Mouse (Mus musculus): Measurements from ENCODE around the gene Muc4. TPM values are rescaled to one million over a fixed set of nuclear protein-coding genes. Genes with fewer than 3 reads are reported as not detected.

The Muc4 gene
- polyA plus RNA-seq, 1 experiment from 2014 or later: not detected

DNA sequence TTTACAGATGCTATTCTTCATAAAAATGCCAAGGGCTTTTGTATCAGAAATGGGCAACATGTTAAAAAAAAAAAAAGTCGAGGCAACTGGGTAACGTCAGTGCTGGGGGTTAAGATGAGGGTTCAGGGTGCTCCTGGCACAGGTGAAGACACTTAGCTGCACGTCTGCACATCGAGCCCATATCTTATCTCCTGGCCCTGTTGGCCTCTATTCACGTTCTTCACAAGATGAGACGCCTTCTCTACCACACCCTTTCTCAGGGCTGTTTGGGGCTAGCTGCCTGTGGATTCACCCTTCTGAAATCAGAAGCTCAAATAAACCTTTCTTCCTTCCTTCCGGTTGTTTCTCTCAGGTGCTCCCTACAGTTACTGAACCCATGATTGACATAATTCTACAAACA lies 12.5 kb upstream of the Muc4 start:
- H3K4me1 ChIP-seq (ENCODE audit: control insufficient read depth, insufficient read depth, low read depth, low read length): no peaks in the 10 kb centered on the region
- no peaks in the 10 kb centered on the region for H3K9me3 ChIP-seq (ENCODE audit: control insufficient read depth, low read length)
- no peak overlapping the region for H3K4me2 ChIP-seq (ENCODE audit: low read length)
- H3K9ac ChIP-seq (ENCODE audit: low read depth, low read length): no peak overlapping the region
- no peaks in the 10 kb centered on the region for H3K36me3 ChIP-seq (ENCODE audit: control insufficient read depth, insufficient read depth, low read length)
- H3K27ac ChIP-seq (ENCODE audit: low read depth, low read length): no peak overlapping the region
- H3K4me3 ChIP-seq (ENCODE audit: low read length): no peak overlapping the region
- 85% methylated on average over 7 of the region's 7 CpGs for WGBS
- ATAC-seq: no peak
- H3K27me3 ChIP-seq (replicated peaks; ENCODE audit: control insufficient read depth, insufficient read depth, low read length): no peaks in the 10 kb centered on the region

DNA sequence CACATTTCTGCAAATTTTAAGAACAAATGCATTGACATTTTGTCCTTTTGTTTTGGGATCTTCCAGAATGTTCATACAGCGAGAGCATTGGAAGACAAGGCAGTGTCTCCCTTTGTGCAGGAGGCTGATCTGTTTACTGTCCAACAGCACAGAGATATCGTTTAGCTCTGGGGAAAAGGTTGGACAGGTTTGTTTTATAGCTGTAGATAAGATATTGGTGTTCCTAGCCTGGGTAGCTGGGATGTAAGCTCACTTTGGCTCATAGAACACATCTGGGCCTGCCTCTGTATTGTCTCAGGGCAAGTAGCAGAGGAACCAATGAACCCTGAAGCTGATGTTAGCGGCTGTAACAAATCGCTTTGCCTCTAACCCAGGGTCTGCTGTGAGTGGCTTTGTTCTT lies 11.9 kb upstream of the Muc4 start:
- Histone ChIP-seq H3K9me3 (ENCODE audit: control insufficient read depth, low read length) (no peaks in the 10 kb centered on the region), H3K4me1 (ENCODE audit: control insufficient read depth, insufficient read depth, low read depth, low read length) (no peaks in the 10 kb centered on the region), H3K9ac (ENCODE audit: low read depth, low read length) (no peak overlapping the region), H3K4me3 (ENCODE audit: low read length) (no peak overlapping the region), H3K27me3 (replicated peaks; ENCODE audit: control insufficient read depth, insufficient read depth, low read length) (no peaks in the 10 kb centered on the region), H3K27ac (ENCODE audit: low read depth, low read length) (no peak overlapping the region), H3K4me2 (ENCODE audit: low read length) (no peak overlapping the region), H3K36me3 (ENCODE audit: control insufficient read depth, insufficient read depth, low read length) (no peaks in the 10 kb centered on the region)
- ATAC-seq: no peak
- WGBS: 69% methylated on average over 4 of the region's 4 CpGs

DNA sequence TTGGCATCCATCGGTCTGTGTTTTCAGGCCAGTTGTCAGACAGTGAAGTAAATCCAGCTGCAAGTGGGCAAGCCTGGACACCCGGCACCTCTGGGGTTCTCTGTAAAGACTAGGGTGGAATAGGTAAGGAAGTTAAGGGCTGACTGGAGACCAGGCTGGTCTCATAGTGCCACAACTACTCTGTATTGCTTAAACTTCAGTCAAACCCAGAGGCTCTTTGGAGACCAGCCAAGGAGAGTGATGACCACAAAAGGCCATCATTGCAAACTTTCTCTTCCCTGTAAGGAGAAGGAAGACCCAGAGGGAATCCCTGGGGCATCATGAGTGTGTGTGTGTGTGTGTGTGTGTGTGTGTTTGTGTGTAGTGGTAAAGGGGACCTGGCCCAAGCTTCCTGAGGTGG lies 11.4 kb upstream of the Muc4 start:
- 82% methylated on average over 2 of the region's 2 CpGs for WGBS
- no peak for ATAC-seq

DNA sequence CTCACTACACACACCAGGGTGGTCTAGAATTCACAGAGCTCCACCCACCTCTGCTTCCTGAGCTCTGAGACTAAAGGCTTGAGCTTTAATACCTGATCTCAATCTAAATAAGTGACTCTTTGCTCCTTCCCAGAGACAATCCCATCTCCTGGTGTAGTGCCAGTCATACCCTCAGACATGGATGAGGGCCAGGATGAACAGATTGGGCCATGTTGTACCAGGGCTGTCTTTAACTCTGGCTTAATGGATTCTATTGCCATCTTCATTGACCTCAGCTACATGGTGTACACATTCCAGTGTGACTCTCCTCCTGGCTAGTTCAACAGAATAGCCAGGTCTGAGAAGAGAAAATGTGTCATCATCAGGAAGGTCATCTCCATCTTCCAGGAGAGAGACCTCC lies 9.2 kb upstream of the Muc4 start:
- no peak for ATAC-seq
- Histone ChIP-seq H3K4me2 (ENCODE audit: low read length) (no peak overlapping the region), H3K27ac (ENCODE audit: low read depth, low read length) (no peak overlapping the region), H3K9me3 (ENCODE audit: control insufficient read depth, low read length) (no peaks in the 10 kb centered on the region), H3K4me3 (ENCODE audit: low read length) (no peak overlapping the region), H3K9ac (ENCODE audit: low read depth, low read length) (no peak overlapping the region), H3K36me3 (ENCODE audit: control insufficient read depth, insufficient read depth, low read length) (no peaks in the 10 kb centered on the region), H3K4me1 (ENCODE audit: control insufficient read depth, insufficient read depth, low read depth, low read length) (no peaks in the 10 kb centered on the region), H3K27me3 (replicated peaks; ENCODE audit: control insufficient read depth, insufficient read depth, low read length) (no peaks in the 10 kb centered on the region)

More for the DNA sequence above, 11.4 kb upstream of the Muc4 start:
- Histone ChIP-seq H3K27ac (ENCODE audit: low read depth, low read length) (no peak overlapping the region), H3K9ac (ENCODE audit: low read depth, low read length) (no peak overlapping the region), H3K27me3 (replicated peaks; ENCODE audit: control insufficient read depth, insufficient read depth, low read length) (no peaks in the 10 kb centered on the region), H3K4me2 (ENCODE audit: low read length) (no peak overlapping the region), H3K36me3 (ENCODE audit: control insufficient read depth, insufficient read depth, low read length) (no peaks in the 10 kb centered on the region), H3K4me3 (ENCODE audit: low read length) (no peak overlapping the region), H3K9me3 (ENCODE audit: control insufficient read depth, low read length) (no peaks in the 10 kb centered on the region), H3K4me1 (ENCODE audit: control insufficient read depth, insufficient read depth, low read depth, low read length) (no peaks in the 10 kb centered on the region)

DNA sequence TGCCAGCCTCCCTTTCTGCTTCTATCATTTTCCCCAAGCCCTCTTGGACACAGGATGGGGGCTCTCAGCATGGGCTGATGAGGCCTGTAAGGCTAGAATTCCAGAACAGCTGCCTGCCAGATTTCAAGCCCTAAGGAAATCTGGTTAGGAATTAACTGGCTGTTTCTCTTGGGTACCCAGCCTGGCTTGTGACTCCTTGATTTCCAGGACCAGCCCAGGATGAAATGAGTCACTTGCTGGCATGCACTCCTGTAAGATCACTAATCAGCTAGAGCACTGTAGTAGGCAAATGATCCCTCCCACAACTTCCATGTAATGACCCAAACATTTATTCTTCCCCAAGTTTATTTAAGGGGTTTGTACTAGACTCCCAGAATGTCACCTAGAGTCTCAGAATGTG lies 7.4 kb upstream of the Muc4 start:
- H3K4me2 ChIP-seq (ENCODE audit: low read length): no peak overlapping the region
- H3K9ac ChIP-seq (ENCODE audit: low read depth, low read length): no peak overlapping the region
- H3K4me1 ChIP-seq (ENCODE audit: control insufficient read depth, insufficient read depth, low read depth, low read length): no peaks in the 10 kb centered on the region
- H3K27me3 ChIP-seq (replicated peaks; ENCODE audit: control insufficient read depth, insufficient read depth, low read length): no peaks in the 10 kb centered on the region
- H3K27ac ChIP-seq (ENCODE audit: low read depth, low read length): no peak overlapping the region
- no peaks in the 10 kb centered on the region for H3K9me3 ChIP-seq (ENCODE audit: control insufficient read depth, low read length)
- H3K4me3 ChIP-seq (ENCODE audit: low read length): no peak overlapping the region
- H3K36me3 ChIP-seq (ENCODE audit: control insufficient read depth, insufficient read depth, low read length): no peaks in the 10 kb centered on the region
- ATAC-seq: no peak

DNA sequence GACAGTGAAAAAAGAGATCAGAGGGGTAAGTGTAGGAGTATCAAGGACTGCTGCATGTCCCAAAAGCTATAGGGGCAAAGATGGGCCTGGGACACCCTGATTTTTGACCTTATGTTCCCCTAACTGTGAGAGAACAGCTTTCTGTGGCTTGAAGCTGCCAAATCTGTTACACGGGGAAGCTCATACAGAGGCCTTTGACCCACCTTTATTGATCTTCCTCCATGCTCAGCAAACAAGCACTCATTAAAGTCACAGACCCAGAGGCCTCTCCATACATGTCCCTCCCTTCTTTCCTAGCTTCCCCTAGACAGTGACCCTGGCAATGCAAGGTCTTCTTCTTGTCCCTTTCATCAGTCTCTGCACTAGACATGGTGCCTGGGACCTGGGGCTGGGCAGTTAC lies 7.0 kb upstream of the Muc4 start:
- WGBS: 71% methylated on average over 1 of the region's 1 CpGs
- ATAC-seq: no peak

DNA sequence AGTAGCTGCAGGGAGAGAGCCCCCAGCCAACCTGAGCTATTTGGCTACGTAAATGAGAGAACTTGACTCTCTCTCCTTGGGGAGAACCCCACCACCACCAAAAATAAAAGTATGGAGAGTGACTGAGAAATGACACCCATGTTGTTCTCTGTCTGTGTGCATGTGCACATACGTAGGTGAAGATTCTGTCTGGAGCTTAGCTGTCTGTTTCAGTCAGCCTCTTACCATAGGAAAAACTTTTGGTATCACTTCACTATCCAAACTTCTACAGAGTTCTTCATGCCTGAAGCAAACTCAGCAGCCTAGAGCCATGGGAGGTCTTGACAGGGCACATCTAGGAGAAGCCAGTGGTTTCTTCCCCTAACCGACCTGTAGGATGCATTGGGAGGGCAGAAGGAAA lies 2.5 kb upstream of the Muc4 start:
- H3K9ac ChIP-seq (ENCODE audit: low read depth, low read length): no peak overlapping the region
- no peak overlapping the region for H3K27ac ChIP-seq (ENCODE audit: low read depth, low read length)
- no peak for ATAC-seq
- no peaks in the 10 kb centered on the region for H3K4me1 ChIP-seq (ENCODE audit: control insufficient read depth, insufficient read depth, low read depth, low read length)
- no peak overlapping the region for H3K4me3 ChIP-seq (ENCODE audit: low read length)
- no peaks in the 10 kb centered on the region for H3K27me3 ChIP-seq (replicated peaks; ENCODE audit: control insufficient read depth, insufficient read depth, low read length)
- 84% methylated on average over 3 of the region's 3 CpGs for WGBS
- H3K9me3 ChIP-seq (ENCODE audit: control insufficient read depth, low read length): no peaks in the 10 kb centered on the region
- no peak overlapping the region for H3K4me2 ChIP-seq (ENCODE audit: low read length)
- H3K36me3 ChIP-seq (ENCODE audit: control insufficient read depth, insufficient read depth, low read length): no peaks in the 10 kb centered on the region

More for the DNA sequence above, 7.0 kb upstream of the Muc4 start:
- H3K4me3 ChIP-seq (ENCODE audit: low read length): no peak overlapping the region
- H3K36me3 ChIP-seq (ENCODE audit: control insufficient read depth, insufficient read depth, low read length): no peaks in the 10 kb centered on the region
- H3K9ac ChIP-seq (ENCODE audit: low read depth, low read length): no peak overlapping the region
- no peaks in the 10 kb centered on the region for H3K27me3 ChIP-seq (replicated peaks; ENCODE audit: control insufficient read depth, insufficient read depth, low read length)
- H3K4me2 ChIP-seq (ENCODE audit: low read length): no peak overlapping the region
- no peaks in the 10 kb centered on the region for H3K4me1 ChIP-seq (ENCODE audit: control insufficient read depth, insufficient read depth, low read depth, low read length)
- H3K27ac ChIP-seq (ENCODE audit: low read depth, low read length): no peak overlapping the region
- H3K9me3 ChIP-seq (ENCODE audit: control insufficient read depth, low read length): no peaks in the 10 kb centered on the region

DNA sequence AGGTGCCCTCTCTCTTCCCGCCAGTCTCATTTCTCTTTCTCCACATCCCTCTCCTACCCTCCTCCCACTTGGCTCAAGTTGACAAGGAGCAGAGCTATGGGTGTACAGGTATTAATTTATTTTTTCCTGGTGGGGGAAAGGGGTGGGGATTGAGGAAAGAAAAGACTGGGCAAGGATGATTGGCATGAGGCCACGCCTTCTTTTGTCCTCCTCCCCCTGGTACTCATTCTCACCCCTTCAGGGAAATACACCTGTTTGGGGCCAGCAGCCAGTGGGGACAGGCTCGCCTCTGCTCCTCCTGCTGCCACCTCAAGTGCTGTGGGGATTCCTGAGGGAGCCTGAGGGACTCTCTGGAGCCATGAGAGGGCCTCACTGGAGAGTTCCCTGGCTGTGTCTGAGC lies 336 bp downstream of the Muc4 start:
- Histone ChIP-seq H3K9ac (ENCODE audit: low read depth, low read length) (no peak overlapping the region), H3K4me2 (ENCODE audit: low read length) (no peak overlapping the region), H3K4me1 (ENCODE audit: control insufficient read depth, insufficient read depth, low read depth, low read length) (no peaks in the 10 kb centered on the region), H3K36me3 (ENCODE audit: control insufficient read depth, insufficient read depth, low read length) (no peaks in the 10 kb centered on the region), H3K9me3 (ENCODE audit: control insufficient read depth, low read length) (no peaks in the 10 kb centered on the region), H3K27ac (ENCODE audit: low read depth, low read length) (no peak overlapping the region), H3K4me3 (ENCODE audit: low read length) (no peak overlapping the region), H3K27me3 (replicated peaks; ENCODE audit: control insufficient read depth, insufficient read depth, low read length) (no peaks in the 10 kb centered on the region)
- WGBS: 60% methylated on average over 3 of the region's 3 CpGs
- no peak for ATAC-seq

DNA sequence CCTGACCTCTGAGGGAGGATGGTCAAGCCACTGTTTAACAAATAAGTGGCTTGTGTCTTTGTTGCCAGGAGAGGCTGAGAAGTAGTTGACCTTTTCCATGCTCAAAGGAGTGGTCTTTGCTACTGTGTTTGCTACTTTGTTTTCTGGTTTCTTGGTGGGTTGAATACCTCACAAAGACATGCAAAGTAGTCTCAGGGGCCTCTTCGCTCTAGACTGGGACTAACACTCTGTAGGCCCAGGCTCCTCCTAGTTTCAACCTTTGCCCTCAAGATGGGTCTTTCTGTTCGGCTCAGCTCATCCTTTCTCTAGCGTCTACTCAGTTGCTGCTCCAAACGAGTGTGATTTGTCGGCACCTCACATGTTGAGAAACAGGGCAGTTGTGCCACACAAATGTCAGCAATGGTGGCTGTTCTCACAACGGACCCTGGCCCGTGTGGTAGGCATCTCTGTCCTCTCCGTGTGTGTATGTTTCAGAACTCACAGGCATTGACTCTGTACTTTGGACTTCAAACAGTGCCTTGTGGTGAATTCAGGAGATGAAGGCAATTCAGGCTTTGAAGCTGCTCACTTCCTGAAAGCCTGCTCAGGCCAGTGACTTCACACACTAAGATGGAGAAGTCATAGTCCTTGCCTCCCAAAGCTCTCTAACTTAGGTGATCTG lies 4.4 kb downstream of the Muc4 start:
- Histone ChIP-seq H3K4me1 (ENCODE audit: control insufficient read depth, insufficient read depth, low read depth, low read length) (no peaks in the 10 kb centered on the region), H3K27me3 (replicated peaks; ENCODE audit: control insufficient read depth, insufficient read depth, low read length) (no peaks in the 10 kb centered on the region), H3K4me3 (ENCODE audit: low read length) (no peak overlapping the region), H3K27ac (ENCODE audit: low read depth, low read length) (no peak overlapping the region), H3K9me3 (ENCODE audit: control insufficient read depth, low read length) (no peaks in the 10 kb centered on the region), H3K36me3 (ENCODE audit: control insufficient read depth, insufficient read depth, low read length) (no peaks in the 10 kb centered on the region), H3K4me2 (ENCODE audit: low read length) (no peak overlapping the region), H3K9ac (ENCODE audit: low read depth, low read length) (no peak overlapping the region)
- no peak for ATAC-seq
- 59% methylated on average over 8 of the region's 8 CpGs for WGBS

DNA sequence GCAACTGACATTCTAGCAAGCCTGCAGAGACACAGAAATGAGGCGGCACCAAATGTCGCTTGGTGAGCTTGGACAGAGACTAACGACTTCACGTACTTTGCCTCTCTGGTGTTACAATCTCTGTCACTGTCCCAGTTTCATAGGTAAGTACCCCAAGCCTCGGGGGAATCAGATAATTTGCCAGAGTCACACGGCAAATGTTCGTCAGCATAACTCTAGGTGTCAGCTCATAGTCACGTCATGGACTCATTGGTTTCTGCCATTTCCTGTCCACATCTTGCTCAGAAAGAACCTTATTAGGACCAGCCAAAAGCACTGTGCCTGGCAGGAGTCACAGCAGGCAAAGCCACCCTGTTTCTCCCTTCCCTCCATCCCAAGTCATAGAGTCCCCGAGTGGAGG lies 5.7 kb downstream of the Muc4 start:
- H3K4me3 ChIP-seq (ENCODE audit: low read length): no peak overlapping the region
- no peaks in the 10 kb centered on the region for H3K27me3 ChIP-seq (replicated peaks; ENCODE audit: control insufficient read depth, insufficient read depth, low read length)
- H3K27ac ChIP-seq (ENCODE audit: low read depth, low read length): no peak overlapping the region
- no peak overlapping the region for H3K4me2 ChIP-seq (ENCODE audit: low read length)
- WGBS: 72% methylated on average over 9 of the region's 9 CpGs
- no peak for ATAC-seq
- no peaks in the 10 kb centered on the region for H3K36me3 ChIP-seq (ENCODE audit: control insufficient read depth, insufficient read depth, low read length)
- H3K9me3 ChIP-seq (ENCODE audit: control insufficient read depth, low read length): no peaks in the 10 kb centered on the region
- no peaks in the 10 kb centered on the region for H3K4me1 ChIP-seq (ENCODE audit: control insufficient read depth, insufficient read depth, low read depth, low read length)
- no peak overlapping the region for H3K9ac ChIP-seq (ENCODE audit: low read depth, low read length)

All from hindbrain, embryonic 16.5 days (tissue).